Mouse (Mus musculus): ENCODE data around the gene Sbf2.

DNA sequence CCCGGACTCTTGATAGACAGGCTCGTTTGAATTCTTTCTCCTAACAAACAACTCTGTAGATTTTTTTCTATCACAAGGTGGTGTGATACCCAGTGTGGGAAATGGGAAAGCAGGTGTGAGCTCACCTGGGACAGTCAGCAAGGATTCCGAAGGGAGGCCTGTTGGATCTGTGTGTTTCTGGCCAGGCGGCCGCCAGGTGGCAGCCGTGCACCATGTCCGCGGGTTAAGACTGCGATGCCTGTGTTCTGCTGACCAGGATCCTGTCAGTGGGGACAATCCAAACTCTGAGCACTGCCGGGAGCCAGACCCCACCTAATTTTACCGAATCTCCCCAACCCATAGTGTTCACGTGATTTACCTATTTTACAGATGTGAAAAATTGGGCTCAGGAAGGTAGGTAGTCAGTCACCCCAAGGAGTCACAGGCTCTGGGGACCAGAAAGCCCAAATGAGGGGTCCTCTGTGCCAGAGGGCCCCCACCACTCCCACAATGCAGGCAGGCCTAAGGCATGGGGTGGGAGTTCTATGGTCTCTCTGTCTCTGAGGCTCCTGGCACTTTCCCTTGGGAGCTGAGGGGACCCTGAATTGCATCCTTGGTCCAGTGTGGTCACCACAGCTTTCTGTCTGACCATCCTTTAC, 327.8 kb downstream of the Sbf2 start:
- TF ChIP-seq CTCF (IDR thresholded peaks at IDR 0.05; ENCODE audit: low read depth, low read length), result peak; percentile 98
- no peak for TF ChIP-seq POLR2A (IDR thresholded peaks at IDR 0.05; ENCODE audit: borderline replicate concordance, low read depth, low read length)
